Mouse (Mus musculus) kidney, adult 11 months (tissue): Measurements from ENCODE around the gene Mlx.

ENCODE experiments used
- DNase-seq: peaks from one replicate; pipeline ENCODE4 v3.0.0; 2022

The Mlx gene

DNA sequence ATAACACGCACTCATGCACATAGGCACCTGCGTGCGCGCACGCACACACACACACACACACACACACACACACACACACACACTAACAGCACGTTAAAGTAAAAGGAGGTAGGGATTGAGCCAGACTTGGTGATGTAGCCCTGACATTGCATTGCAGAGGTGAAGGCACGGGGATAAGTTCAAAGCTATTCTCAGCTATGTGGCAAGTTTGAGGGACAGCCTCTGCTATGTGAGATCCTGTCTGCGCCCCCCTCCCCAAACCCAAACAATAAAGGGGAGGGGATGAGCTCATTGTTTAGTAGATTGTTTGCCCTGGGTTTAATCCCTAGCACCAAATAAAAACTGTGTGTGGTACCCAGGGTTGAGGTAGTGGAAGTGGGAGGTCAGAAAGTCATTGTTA is 54.0 kb downstream of the Mlx start:
- DNase-seq, result no peak
